Mouse (Mus musculus): ENCODE results near the gene Tmem81. TPM values are rescaled to one million over a fixed set of nuclear protein-coding genes. Genes with fewer than 3 reads are reported as not detected.

Gene Tmem81
- polyA plus RNA-seq, 1 experiment from 2014 or later = 0.97 TPM

DNA sequence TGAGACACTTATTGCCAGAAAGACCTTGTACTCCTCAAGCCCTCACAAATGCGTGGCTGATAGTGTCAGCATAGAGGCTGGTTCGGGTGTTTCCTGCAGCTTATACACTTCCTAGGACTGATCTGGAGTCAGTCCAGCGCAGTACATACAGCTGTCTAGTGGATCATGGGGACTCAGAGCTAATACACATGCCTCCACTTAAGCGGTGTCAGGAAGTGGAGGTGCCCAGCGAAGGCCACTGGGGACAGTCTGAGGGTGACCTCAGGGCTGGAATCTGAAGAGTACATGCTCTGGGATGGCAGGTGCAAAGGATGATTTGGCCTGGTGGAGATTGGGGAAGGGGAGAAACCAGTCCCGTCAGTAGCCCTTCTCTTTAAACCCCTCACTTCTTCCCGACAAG, 34.7 kb downstream of the Tmem81 start:
- Histone ChIP-seq H3K9me3 (no peaks in the 10 kb centered on the region), H3K27me3 (peaks cover 38% of the 10 kb centered on the region), H3K4me3 (peak overlapping the region; percentile 51), H3K9ac (peak overlapping the region; percentile 81; the same call in 1 of the 2 replicates), H3K4me2 (peak overlapping the region; percentile 68), H3K36me3 (no peaks in the 10 kb centered on the region), H3K4me1 (replicated peaks) (peaks cover 62% of the 10 kb centered on the region), H3K27ac (peak overlapping the region; percentile 52; the same call in 1 of the 2 replicates)
- no peak for ATAC-seq (ENCODE audit: low FRiP score)
- WGBS = 56% methylated on average over 7 of the region's 7 CpGs

- Histone ChIP-seq H3K4me2 (peak overlapping the region; percentile 68), H3K4me3 (peak overlapping the region; percentile 51), H3K9ac (peak overlapping the region; percentile 81), H3K36me3 (no peaks in the 10 kb centered on the region), H3K9me3 (no peaks in the 10 kb centered on the region), H3K4me1 (replicated peaks) (peaks cover 62% of the 10 kb centered on the region), H3K27me3 (peaks cover 38% of the 10 kb centered on the region), H3K27ac (peak overlapping the region; percentile 72; the same call in 1 of the 2 replicates)
- 7% methylated on average over 14 of the region's 14 CpGs for WGBS
- ATAC-seq (ENCODE audit: low FRiP score) = no peak
These were observed 35.3 kb downstream of the Tmem81 start for GRCm38 (mm10) chr1:132541171-132541823.

DNA sequence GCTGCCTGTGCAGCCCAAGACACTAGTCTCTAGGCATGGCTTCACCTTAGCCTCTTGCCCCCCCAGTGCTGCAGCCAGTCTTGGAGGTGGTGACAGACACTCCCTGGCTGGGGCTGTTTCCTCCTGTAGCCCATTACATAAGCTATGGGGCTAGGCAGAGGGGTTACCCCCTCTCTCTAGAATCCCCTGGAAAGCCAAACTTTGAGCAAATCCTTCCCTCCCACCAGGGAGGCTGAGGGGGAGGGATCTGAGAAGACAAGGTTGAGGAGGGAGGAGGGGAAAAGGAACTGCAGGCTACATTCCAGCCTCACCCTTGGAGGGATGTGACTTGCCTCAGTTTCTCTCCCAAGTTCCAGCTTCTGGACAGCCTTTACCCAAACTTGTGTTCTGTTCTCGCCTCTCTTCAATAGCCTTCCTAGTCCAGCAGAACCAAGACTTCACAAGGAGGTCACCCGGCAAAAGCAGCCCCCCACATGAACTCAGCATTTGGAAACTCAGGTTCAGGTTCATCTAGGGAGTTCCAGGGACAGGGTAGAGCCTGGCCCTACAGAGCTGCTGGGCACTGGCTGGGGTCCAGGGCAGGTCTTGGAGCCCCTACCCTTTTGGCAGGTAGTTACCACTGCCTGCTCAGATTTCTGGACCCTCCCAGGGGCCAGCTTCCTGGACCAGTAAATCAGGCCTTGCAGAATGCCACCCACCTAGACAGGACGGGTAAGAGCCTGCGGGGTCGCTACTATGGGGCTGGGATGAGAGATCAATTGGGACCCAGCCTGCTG, 36.0 kb downstream of the Tmem81 start:
- WGBS = 14% methylated on average over 5 of the region's 5 CpGs
- peak overlapping the region; percentile 72 for H3K27ac ChIP-seq
- peaks cover 62% of the 10 kb centered on the region for H3K4me1 ChIP-seq (replicated peaks)

DNA sequence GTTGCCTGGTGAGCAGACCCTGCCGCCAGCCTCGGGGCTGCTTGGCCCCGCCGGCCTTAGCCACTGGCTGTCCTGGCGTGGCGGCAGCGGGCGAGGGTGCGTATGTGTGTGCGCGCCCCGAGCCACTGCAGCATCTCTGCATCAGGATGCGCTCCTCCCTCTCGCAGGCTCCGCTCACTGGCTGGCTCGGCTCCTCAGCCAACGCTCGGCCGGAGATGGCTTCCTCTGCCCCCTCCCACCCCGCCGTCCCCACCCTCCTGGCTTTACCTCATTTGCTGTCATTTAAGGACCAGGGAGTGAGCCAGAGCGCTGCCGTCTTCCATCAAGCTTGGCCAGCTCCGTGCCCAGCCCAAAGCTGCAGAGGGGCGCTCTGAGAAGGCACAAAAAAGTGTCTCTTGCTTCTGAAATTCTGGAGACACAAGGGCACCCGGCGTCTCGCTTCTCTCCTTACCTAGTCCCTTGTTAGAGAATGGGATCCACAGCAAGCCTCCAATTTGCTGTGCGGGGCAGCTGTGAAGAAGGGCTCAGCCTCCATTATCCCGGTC, 36.8 kb downstream of the Tmem81 start, which contains the start of gene Cntn2:
Gene Cntn2, minus strand, starts transcription at position 495 of the 545 bp plus-strand sequence.
- H3K36me3 ChIP-seq = no peaks in the 10 kb centered on the region
- H3K27ac ChIP-seq = peak within 1 kb of the TSS; percentile 72
- peak within 1 kb of the TSS; percentile 81 for H3K9ac ChIP-seq
- H3K27me3 ChIP-seq = peaks cover 38% of the 10 kb centered on the region
- H3K4me1 ChIP-seq (replicated peaks) = peaks cover 58% of the 10 kb centered on the region
- H3K4me3 ChIP-seq = peak within 1 kb of the TSS; percentile 51
- peak; percentile 87 for ATAC-seq (ENCODE audit: low FRiP score)
- under 1% methylated on average over 30 of the region's 30 CpGs for WGBS
- no peaks in the 10 kb centered on the region for H3K9me3 ChIP-seq
- peak within 1 kb of the TSS; percentile 68 for H3K4me2 ChIP-seq

More for the DNA sequence above, 36.0 kb downstream of the Tmem81 start:
- peaks cover 38% of the 10 kb centered on the region for H3K27me3 ChIP-seq
- no peaks in the 10 kb centered on the region for H3K9me3 ChIP-seq
- ATAC-seq (ENCODE audit: low FRiP score) = peak; percentile 22
- no peaks in the 10 kb centered on the region for H3K36me3 ChIP-seq
- H3K4me2 ChIP-seq = peak overlapping the region; percentile 68
- peak overlapping the region; percentile 51 for H3K4me3 ChIP-seq
- peak overlapping the region; percentile 81 for H3K9ac ChIP-seq

GRCm38 (mm10) chr1:132543789-132544188, 37.8 kb downstream of the Tmem81 start:
- peak; percentile 26; the same call in 1 of the 2 replicates for ATAC-seq (ENCODE audit: low FRiP score)
- no peak overlapping the region for H3K4me2 ChIP-seq
- 68% methylated on average over 8 of the region's 8 CpGs for WGBS

DNA sequence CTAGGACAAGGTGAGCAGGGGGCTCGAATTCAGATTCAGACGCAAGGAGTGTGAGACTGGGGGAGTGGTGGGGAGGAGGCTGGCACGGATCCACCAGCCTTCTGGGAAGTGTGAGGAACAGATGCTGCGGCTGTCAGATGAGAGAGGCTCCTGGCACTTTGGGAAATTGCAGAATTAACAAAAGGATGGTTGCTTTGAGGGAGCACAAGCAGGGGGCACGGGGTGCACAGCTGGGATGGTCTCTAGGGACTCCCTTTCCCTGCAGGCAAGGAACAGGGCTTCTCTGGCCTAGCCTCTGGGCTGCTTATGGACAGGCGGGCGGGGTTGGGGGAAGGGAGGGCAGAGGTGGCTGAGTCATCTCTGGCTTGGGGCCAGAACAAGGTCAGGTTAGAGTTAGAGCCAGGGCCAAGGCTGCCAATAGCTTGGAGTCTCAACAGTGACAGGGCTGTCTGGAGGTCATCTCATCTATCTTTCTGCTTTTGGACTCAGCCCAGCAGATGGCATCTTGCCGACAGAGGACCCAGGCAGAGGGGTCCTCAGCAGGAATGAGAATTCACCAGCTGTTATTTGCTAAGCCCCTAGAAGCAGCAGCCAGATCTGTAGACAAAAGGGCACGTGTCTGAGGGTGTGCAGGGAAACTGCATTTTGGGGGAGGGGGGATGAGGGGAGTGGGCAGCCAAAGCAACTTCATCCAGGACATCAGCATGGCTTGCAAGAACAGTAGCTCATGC, 52.0 kb downstream of the Tmem81 start:
- peaks cover 58% of the 10 kb centered on the region for H3K4me1 ChIP-seq (replicated peaks)
- peak overlapping the region; percentile 90 for H3K27ac ChIP-seq
- no peak overlapping the region for H3K4me2 ChIP-seq
- H3K9ac ChIP-seq = peak overlapping the region; percentile 9; the same call in 1 of the 2 replicates
- ATAC-seq (ENCODE audit: low FRiP score) = peak; percentile 68
- 11% methylated on average over 9 of the region's 9 CpGs for WGBS
- no peaks in the 10 kb centered on the region for H3K9me3 ChIP-seq
- no peaks in the 10 kb centered on the region for H3K27me3 ChIP-seq
- H3K36me3 ChIP-seq = no peaks in the 10 kb centered on the region
- no peak overlapping the region for H3K4me3 ChIP-seq

More at GRCm38 (mm10) chr1:132543789-132544188, 37.8 kb downstream of the Tmem81 start:
- Histone ChIP-seq H3K4me3 (no peak overlapping the region), H3K27ac (peak overlapping the region; percentile 19; the same call in 1 of the 2 replicates), H3K4me1 (replicated peaks) (peaks cover 48% of the 10 kb centered on the region), H3K9ac (no peak overlapping the region), H3K27me3 (peaks cover 38% of the 10 kb centered on the region), H3K9me3 (no peaks in the 10 kb centered on the region), H3K36me3 (no peaks in the 10 kb centered on the region)

Other genes with a start within 250 kb of the Tmem81 start
- 5.1 and 5.4 TPM in 2 replicates for gene Klhdc8a, start 207.6 kb upstream of the Tmem81 start, polyA plus RNA-seq (2015; fragmentation: Nextera tagmentation; extraction: Ambion mirVana)
- 17.6 and 22.5 TPM in 2 replicates for gene Nuak2, start 190.1 kb upstream of the Tmem81 start, polyA plus RNA-seq (2015; fragmentation: Nextera tagmentation; extraction: Ambion mirVana)
- gene Tmcc2, start 114.9 kb upstream of the Tmem81 start, polyA plus RNA-seq (2015; fragmentation: Nextera tagmentation; extraction: Ambion mirVana) = 24.6 and 25.7 TPM in 2 replicates
- 10.0 and 10.3 TPM in 2 replicates for gene Dstyk, start 88.7 kb upstream of the Tmem81 start, polyA plus RNA-seq (2015; fragmentation: Nextera tagmentation; extraction: Ambion mirVana)
- 47.8 and 48.0 TPM in 2 replicates for gene Rbbp5, start 28.9 kb upstream of the Tmem81 start, polyA plus RNA-seq (2015; fragmentation: Nextera tagmentation; extraction: Ambion mirVana)
- 57.6 and 67.5 TPM in 2 replicates for gene Cntn2, start 37.0 kb downstream of the Tmem81 start, polyA plus RNA-seq (2015; fragmentation: Nextera tagmentation; extraction: Ambion mirVana)
- 44.3 and 45.3 TPM in 2 replicates for gene Nfasc, start 235.6 kb downstream of the Tmem81 start, polyA plus RNA-seq (2015; fragmentation: Nextera tagmentation; extraction: Ambion mirVana)